Mouse (Mus musculus) CH12.LX (cell line): Measurements from ENCODE around the gene Kcnh7.

Experiments used
- KAT2A ChIP-seq: IDR thresholded peaks from 2 replicates; pipeline ENCODE4 v1.6.1; 2012; ENCODE audit warnings: low read length, improper control_type of control experiment, inconsistent platforms; ENCODE audit not compliant: insufficient replicate concordance
- MAFK ChIP-seq: IDR thresholded peaks from 2 replicates; pipeline ENCODE4 v1.6.1; 2011; ENCODE audit warnings: low read length, improper control_type of control experiment; ENCODE audit not compliant: insufficient replicate concordance

DNA sequence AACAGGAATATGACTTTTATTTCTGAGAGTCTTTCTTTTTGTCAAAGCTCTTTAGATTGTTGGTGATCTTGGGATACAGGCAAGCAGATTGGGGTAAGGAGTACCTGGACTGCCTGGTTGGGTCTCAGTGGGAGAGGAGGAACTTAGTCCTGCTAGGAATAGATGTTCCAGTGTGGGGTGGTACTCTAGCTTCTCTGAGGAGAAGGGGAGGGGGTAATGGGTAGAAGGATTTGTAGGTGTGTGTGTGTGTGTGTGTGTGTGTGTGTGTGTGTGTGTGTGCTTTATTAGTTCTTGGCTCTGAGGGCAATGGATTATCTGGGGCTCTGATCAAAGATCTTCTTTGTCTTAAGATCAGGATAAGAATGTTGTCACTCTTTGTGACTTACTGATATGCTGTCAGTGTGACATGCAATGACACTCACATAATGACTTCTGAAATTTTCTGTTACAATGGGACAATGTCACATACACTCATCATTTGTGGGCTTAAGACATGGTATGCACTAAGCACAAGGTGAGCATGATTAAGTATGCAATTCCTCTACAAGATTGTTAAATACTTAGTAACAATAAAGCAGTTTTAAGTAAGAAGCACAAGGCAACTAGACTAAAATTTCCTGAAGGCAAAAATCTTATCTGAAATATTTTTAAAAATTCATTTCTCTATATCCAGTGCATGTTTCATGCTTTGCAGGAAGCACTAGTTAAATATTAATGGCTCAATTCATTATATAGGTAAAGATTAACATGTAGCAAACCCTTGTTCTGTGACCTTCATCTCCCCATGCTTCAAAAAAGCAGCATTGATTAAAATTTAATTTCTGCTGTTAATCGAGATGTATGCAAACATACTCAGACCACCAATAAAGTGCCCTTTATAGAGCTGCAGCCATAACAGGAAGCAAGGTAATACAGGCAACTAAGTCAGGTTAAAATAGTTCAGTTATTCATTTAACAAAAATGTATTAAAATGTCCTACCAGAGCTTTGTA is 281.4 kb downstream of the Kcnh7 start:
- TF ChIP-seq KAT2A (no peak), MAFK (no peak)
